Mouse (Mus musculus): ENCODE results near the gene Luc7l2. TPM values are rescaled to one million over a fixed set of nuclear protein-coding genes. Genes with fewer than 3 reads are reported as not detected.

Gene Luc7l2
- total and polyA plus RNA-seq, 3 experiments = 51.8 to 129 (median 118) TPM

DNA sequence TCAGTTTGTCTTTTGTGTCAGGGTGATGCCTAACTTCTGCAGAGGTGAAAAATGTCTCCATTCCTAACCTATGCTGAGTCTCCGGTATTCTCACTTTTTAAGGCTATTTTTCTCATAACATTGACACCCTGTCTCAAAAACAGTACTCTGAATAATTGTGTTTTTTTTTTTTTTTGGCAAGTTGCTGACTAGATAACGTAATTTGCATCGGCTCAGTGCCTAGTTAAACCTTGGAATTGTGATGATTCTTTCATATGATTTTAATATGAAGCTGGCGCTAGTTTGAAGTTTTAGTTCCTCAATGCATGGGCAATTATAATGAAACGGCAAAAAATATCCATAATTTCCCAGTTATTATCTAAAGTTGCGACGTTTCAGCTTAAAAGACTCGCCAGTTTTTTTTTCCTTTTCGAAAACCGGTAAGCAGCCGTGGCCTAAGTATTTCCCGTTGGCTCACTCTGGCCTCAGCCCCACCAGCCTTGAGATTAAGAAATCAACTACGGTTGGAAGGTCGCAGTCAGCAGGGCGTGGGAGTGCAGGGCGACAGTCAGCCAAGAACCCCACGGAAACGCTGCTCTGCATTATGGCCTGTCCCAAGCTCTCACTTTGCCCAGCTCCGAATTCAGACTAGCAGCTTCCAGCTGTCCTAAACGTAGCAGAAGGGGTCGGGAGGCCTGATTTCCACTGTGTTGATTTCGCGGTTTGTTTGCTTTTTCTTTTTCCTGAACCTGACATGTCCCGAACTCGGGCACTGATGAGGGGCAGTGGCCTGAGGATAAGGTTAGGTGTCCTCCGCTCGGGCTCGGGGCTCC, 678 bp upstream of the Luc7l2 start:
- peak overlapping the region; percentile 95 for H3K9ac ChIP-seq (ENCODE audit: control insufficient read depth, low read depth, low read length, poor library complexity, severe bottlenecking)
- 0 out of 2 replicates have a peak, but pooled peaks have one; percentile 57 for TF ChIP-seq HCFC1 (IDR thresholded peaks at IDR 0.05; ENCODE audit: low read depth, low read length)
- peak; percentile 32 to 46; a peak in 3 of 4 replicates for TF ChIP-seq EP300 (IDR thresholded peaks at IDR 0.05; ENCODE audit: low read depth in 1 of 2, low read length in 2 of 2)
- 0 out of 2 replicates have a peak, but pooled peaks have one; percentile 55 for TF ChIP-seq UBTF (IDR thresholded peaks at IDR 0.05; ENCODE audit: borderline replicate concordance, insufficient read depth, low read depth, low read length)
- TF ChIP-seq ETS1 (IDR thresholded peaks at IDR 0.05; ENCODE audit: low read depth, low read length) = peak; percentile 63
- no peak for TF ChIP-seq ELF1 (IDR thresholded peaks at IDR 0.05; ENCODE audit: low read depth, low read length)
- peak; percentile 30 for TF ChIP-seq RCOR1 (IDR thresholded peaks at IDR 0.05; ENCODE audit: low read depth, low read length)
- TF ChIP-seq TCF12 (IDR thresholded peaks at IDR 0.05; ENCODE audit: low read depth, low read length) = peak; percentile 38; the same call in 1 of the 2 replicates
- TF ChIP-seq SMC3 (IDR thresholded peaks at IDR 0.05; ENCODE audit: low read depth, low read length) = peak; percentile 20; the same call in 1 of the 2 replicates
- peak; percentile 66 for TF ChIP-seq SIN3A (IDR thresholded peaks at IDR 0.05; ENCODE audit: low read length)
- no peak for TF ChIP-seq CHD2 (IDR thresholded peaks at IDR 0.05; ENCODE audit: low read length)
- TF ChIP-seq ZMIZ1 (IDR thresholded peaks at IDR 0.05; ENCODE audit: low read depth, low read length) = peak; percentile 43
- no peak for TF ChIP-seq POLR2AphosphoS5 (IDR thresholded peaks at IDR 0.05; ENCODE audit: borderline replicate concordance, low read depth, low read length)
- peak; percentile 95 for TF ChIP-seq ZNF384 (IDR thresholded peaks at IDR 0.05; ENCODE audit: low read depth, low read length)
- TF ChIP-seq ZKSCAN1 (IDR thresholded peaks at IDR 0.05; ENCODE audit: low read depth, low read length) = no peak
- TF ChIP-seq TBP (IDR thresholded peaks at IDR 0.05; ENCODE audit: low read depth, low read length) = peak; percentile 45
- no peak for TF ChIP-seq GABPA (IDR thresholded peaks at IDR 0.05; ENCODE audit: low read depth, low read length)
- TF ChIP-seq RAD21 (IDR thresholded peaks at IDR 0.05; ENCODE audit: low read depth, low read length) = no peak
- TF ChIP-seq POLR2A (IDR thresholded peaks at IDR 0.05; ENCODE audit: control insufficient read depth in 1 of 2, insufficient read depth in 1 of 2, low read depth in 1 of 2, low read length in 2 of 2, poor library complexity in 1 of 2) = no peak; a peak in 1 of 4 replicates
- TF ChIP-seq MYB (IDR thresholded peaks at IDR 0.05; ENCODE audit: low read depth, low read length) = peak; percentile 25; the same call in 1 of the 2 replicates
- no peak; the same call in 1 of the 2 replicates for TF ChIP-seq KAT2A (conservative IDR thresholded peaks at IDR 0.05; ENCODE audit: low read depth, low read length)
- peak; percentile 72 for TF ChIP-seq POLR2AphosphoS2 (IDR thresholded peaks at IDR 0.05; ENCODE audit: low read length)
- no peak for TF ChIP-seq MEF2A (IDR thresholded peaks at IDR 0.05; ENCODE audit: extremely low read depth, insufficient replicate concordance, low read depth, low read length, poor library complexity, severe bottlenecking)
- TF ChIP-seq MAZ (IDR thresholded peaks at IDR 0.05; ENCODE audit: low read depth, low read length) = peak; percentile 30
- TF ChIP-seq NELFE (IDR thresholded peaks at IDR 0.05; ENCODE audit: low read depth, low read length) = no peak
- no peak for TF ChIP-seq BHLHE40 (IDR thresholded peaks at IDR 0.05; ENCODE audit: borderline replicate concordance, low read depth, low read length)
- TF ChIP-seq MAX (IDR thresholded peaks at IDR 0.05; ENCODE audit: low read length) = peak; percentile 19
- TF ChIP-seq GATA1 (IDR thresholded peaks at IDR 0.05; ENCODE audit: low read depth, low read length) = 0 out of 2 replicates have a peak, but pooled peaks have one; percentile 26
- TF ChIP-seq MAFK (IDR thresholded peaks at IDR 0.05; ENCODE audit: borderline replicate concordance, low read depth, low read length) = 0 out of 2 replicates have a peak, but pooled peaks have one; percentile 31
- no peak for TF ChIP-seq CTCF (IDR thresholded peaks at IDR 0.05 in 2 of 3, conservative IDR thresholded peaks at IDR 0.05 in 1 of 3; ENCODE audit: control insufficient read depth in 1 of 3, insufficient read depth in 1 of 3, low read depth in 2 of 3, low read length in 3 of 3, poor library complexity in 1 of 3, severe bottlenecking in 1 of 3)
- peak; percentile 97 for TF ChIP-seq CHD1 (IDR thresholded peaks at IDR 0.05; ENCODE audit: low read depth, low read length)
- TF ChIP-seq MYC (IDR thresholded peaks at IDR 0.05; ENCODE audit: low read depth, low read length) = peak; percentile 73; the same call in 1 of the 2 replicates
- TF ChIP-seq MXI1 (IDR thresholded peaks at IDR 0.05; ENCODE audit: low read depth, low read length) = peak; percentile 79
- H3K9me3 ChIP-seq (replicated peaks; ENCODE audit: insufficient read depth, low read length) = no peaks in the 10 kb centered on the region
- H3K27me3 ChIP-seq (ENCODE audit: control insufficient read depth in 1 of 2, insufficient read depth in 2 of 2, low read length in 2 of 2) = no peaks in the 10 kb centered on the region
- H3K4me1 ChIP-seq (ENCODE audit: control insufficient read depth in 1 of 2, insufficient read depth in 2 of 2, low read length in 2 of 2) = peaks cover 12% of the 10 kb centered on the region in 2 experiments
- H3K4me3 ChIP-seq (ENCODE audit: control insufficient read depth in 1 of 2, insufficient read depth in 1 of 2, low read depth in 2 of 2, low read length in 2 of 2) = peak overlapping the region; percentile 75 to 94
- DNase-seq (ENCODE audit: low read depth, low spot score) = peak; percentile 91
- H3K79me2 ChIP-seq (ENCODE audit: control insufficient read depth, insufficient read depth, low read length, poor library complexity) = peaks cover 29% of the 10 kb centered on the region
- peaks cover 14 to 26% of the 10 kb centered on the region in 2 experiments for H3K36me3 ChIP-seq (ENCODE audit: control insufficient read depth in 1 of 2, insufficient read depth in 2 of 2, low read length in 2 of 2)
- H3K27ac ChIP-seq (ENCODE audit: control insufficient read depth, low read depth, low read length) = peak overlapping the region; percentile 98
